Mouse (Mus musculus) embryonic facial prominence, embryonic 15.5 days (tissue): ENCODE measurements around the gene BC049715. TPM values are rescaled to one million over a fixed set of nuclear protein-coding genes. Genes with fewer than 3 reads are reported as not detected.
"Not testable (repeated sequence)": the region's sequence is repeated elsewhere in the genome, so short reads cannot be mapped to it uniquely, and the experiment has no call there.

Experiments used
- ATAC-seq: fragments of 200-750 bp; cut with Nextera tagmentation; 2 replicates; pipeline ENCODE4 v1.8.0; 2017; ENCODE audit warnings: low read depth, moderate TSS enrichment; ENCODE audit not compliant: insufficient number of reproducible peaks, low FRiP score, low TSS enrichment
- H3K27ac ChIP-seq: fragments of 300-500 bp; sonication (generic); replicated peaks from 2 replicates; pipeline ENCODE4 v1.5.1; 2015; ENCODE audit warnings: mild to moderate bottlenecking, inconsistent platforms
- H3K27me3 ChIP-seq: fragments of 300-500 bp; sonication (generic); 2 replicates; pipeline ENCODE4 v1.6.1; 2015; ENCODE audit warnings: inconsistent platforms
- H3K36me3 ChIP-seq: fragments of 300-500 bp; sonication (generic); 2 replicates; pipeline ENCODE4 v1.6.1; 2015; ENCODE audit warnings: mild to moderate bottlenecking, inconsistent platforms
- H3K4me1 ChIP-seq: fragments of 300-500 bp; sonication (generic); 2 replicates; pipeline ENCODE4 v1.6.1; 2015; ENCODE audit warnings: inconsistent platforms
- H3K4me2 ChIP-seq: fragments of 300-500 bp; sonication (generic); replicated peaks from 2 replicates; pipeline ENCODE4 v1.6.1; 2015; ENCODE audit warnings: mild to moderate bottlenecking, inconsistent platforms
- H3K4me3 ChIP-seq: fragments of 300-500 bp; sonication (generic); replicated peaks from 2 replicates; pipeline ENCODE4 v1.5.1; 2015; ENCODE audit warnings: mild to moderate bottlenecking, inconsistent platforms
- H3K9ac ChIP-seq: fragments of 300-500 bp; sonication (generic); 2 replicates; pipeline ENCODE4 v1.6.1; 2015; ENCODE audit warnings: inconsistent platforms
- H3K9me3 ChIP-seq: fragments of 300-500 bp; sonication (generic); replicated peaks from 2 replicates; pipeline ENCODE4 v1.6.1; 2016; ENCODE audit warnings: inconsistent platforms
- WGBS: fragments of 180-500 bp; shearing (Covaris S2); methylation state at CpG from one replicate; pipeline ENCODE4 v1.1.7; 2015; 5-methylcytosine and 5-hydroxymethylcytosine counted together
- microRNA-seq: library from miRNA; unstranded; fragments of <30 nt; microRNA quantifications from one replicate; pipeline ENCODE4, GENCODE M21; 2016; ENCODE audit warnings: borderline number of aligned reads
- polyA plus RNA-seq: library from polyadenylated mRNA; unstranded; fragments of >200 nt; fragmentation: Nextera tagmentation; extraction: Ambion mirVana; gene quantifications from 2 replicates; pipeline ENCODE4 v1.2.1, GENCODE M21; 2015

The BC049715 gene
- polyA plus RNA-seq, 1 experiment from 2014 or later, result 3.7 TPM

GRCm38 (mm10) chr6:136874599-136874998 lies 47.2 kb downstream of the BC049715 start:
- Histone ChIP-seq H3K4me1 (peaks cover 22% of the 10 kb centered on the region), H3K9ac (0 out of 2 replicates have a peak overlapping the region, but pooled peaks have one; percentile 9), H3K4me3 (peak overlapping the region; percentile 26), H3K9me3 (no peaks in the 10 kb centered on the region), H3K4me2 (peak overlapping the region; percentile 18), H3K36me3 (no peaks in the 10 kb centered on the region), H3K27me3 (no peaks in the 10 kb centered on the region), H3K27ac (peak overlapping the region; percentile 71)
- 9% methylated on average over 8 of the region's 8 CpGs for WGBS
- no peak for ATAC-seq

- no peaks in the 10 kb centered on the region for H3K36me3 ChIP-seq
- peak; percentile 87 for ATAC-seq
- no peaks in the 10 kb centered on the region for H3K9me3 ChIP-seq
- WGBS, result 18% methylated on average over 9 of the region's 9 CpGs
- H3K9ac ChIP-seq, result peak within 1 kb of the TSS; percentile 21; the same call in 1 of the 2 replicates
- peak within 1 kb of the TSS; percentile 78 for H3K27ac ChIP-seq
- H3K4me1 ChIP-seq, result peaks cover 22% of the 10 kb centered on the region
- peak within 1 kb of the TSS; percentile 45 for H3K4me2 ChIP-seq
- no peaks in the 10 kb centered on the region for H3K27me3 ChIP-seq
- peak within 1 kb of the TSS; percentile 41 for H3K4me3 ChIP-seq
These were observed 48.2 kb downstream of the BC049715 start, which contains the start of gene Mgp for GRCm38 (mm10) chr6:136875670-136876069. TSS of gene Mgp (minus strand) at chr6:136875823.

GRCm38 (mm10) chr6:136881678-136882077 lies 54.3 kb downstream of the BC049715 start:
- 33% methylated on average over 8 of the region's 8 CpGs for WGBS
- ATAC-seq, result no peak
- H3K27ac ChIP-seq, result no peak overlapping the region
- no peaks in the 10 kb centered on the region for H3K9me3 ChIP-seq
- H3K4me1 ChIP-seq, result peaks cover 11% of the 10 kb centered on the region; the same call in 1 of the 2 replicates
- no peaks in the 10 kb centered on the region for H3K36me3 ChIP-seq
- H3K9ac ChIP-seq, result no peak overlapping the region
- no peak overlapping the region for H3K4me2 ChIP-seq
- no peak overlapping the region for H3K4me3 ChIP-seq
- no peaks in the 10 kb centered on the region for H3K27me3 ChIP-seq

GRCm38 (mm10) chr6:136883431-136883915 lies 56.0 kb downstream of the BC049715 start:
- Histone ChIP-seq H3K4me3 (no peak overlapping the region), H3K27me3 (no peaks in the 10 kb centered on the region), H3K9me3 (no peaks in the 10 kb centered on the region), H3K9ac (no peak overlapping the region), H3K4me2 (no peak overlapping the region), H3K36me3 (no peaks in the 10 kb centered on the region), H3K4me1 (peaks cover 11% of the 10 kb centered on the region; the same call in 1 of the 2 replicates), H3K27ac (no peak overlapping the region)
- WGBS, result 71% methylated on average over 3 of the region's 3 CpGs
- no peak for ATAC-seq

GRCm38 (mm10) chr6:136883961-136884360 lies 56.5 kb downstream of the BC049715 start:
- H3K36me3 ChIP-seq, result no peaks in the 10 kb centered on the region

GRCm38 (mm10) chr6:136884766-136885165 lies 57.3 kb downstream of the BC049715 start:
- not testable (repeated sequence) for H3K36me3 ChIP-seq, H3K9me3 ChIP-seq, H3K4me2 ChIP-seq, H3K27ac ChIP-seq, H3K4me3 ChIP-seq, ATAC-seq, H3K9ac ChIP-seq, H3K27me3 ChIP-seq
- 50% methylated on average over 1 of the region's 1 CpGs for WGBS
- H3K4me1 ChIP-seq, result peaks cover 11% of the 10 kb centered on the region; the same call in 1 of the 2 replicates

More at GRCm38 (mm10) chr6:136883961-136884360, 56.5 kb downstream of the BC049715 start:
- no peak for ATAC-seq
- Histone ChIP-seq H3K9me3 (no peaks in the 10 kb centered on the region), H3K4me2 (no peak overlapping the region), H3K4me1 (peaks cover 11% of the 10 kb centered on the region; the same call in 1 of the 2 replicates), H3K27ac (no peak overlapping the region), H3K27me3 (no peaks in the 10 kb centered on the region), H3K9ac (no peak overlapping the region), H3K4me3 (no peak overlapping the region)
- whole genome bisulfite sequencing, result 96% methylated on average over 6 of the region's 6 CpGs

GRCm38 (mm10) chr6:136887854-136888253 lies 60.4 kb downstream of the BC049715 start:
- no peak for ATAC-seq
- Histone ChIP-seq H3K9ac (no peak overlapping the region), H3K4me2 (no peak overlapping the region), H3K4me3 (no peak overlapping the region), H3K27ac (no peak overlapping the region), H3K4me1 (no peaks in the 10 kb centered on the region), H3K27me3 (no peaks in the 10 kb centered on the region), H3K9me3 (no peaks in the 10 kb centered on the region), H3K36me3 (no peaks in the 10 kb centered on the region)
- 61% methylated on average over 9 of the region's 9 CpGs for WGBS

GRCm38 (mm10) chr6:136889067-136889466 lies 61.6 kb downstream of the BC049715 start:
- WGBS, result 87% methylated on average over 6 of the region's 6 CpGs
- no peak overlapping the region for H3K27ac ChIP-seq

GRCm38 (mm10) chr6:136889554-136889953 lies 62.1 kb downstream of the BC049715 start:
- Histone ChIP-seq H3K36me3 (no peaks in the 10 kb centered on the region), H3K9ac (no peak overlapping the region), H3K4me2 (no peak overlapping the region), H3K9me3 (no peaks in the 10 kb centered on the region), H3K4me1 (peaks cover 3% of the 10 kb centered on the region; the same call in 1 of the 2 replicates), H3K27me3 (no peaks in the 10 kb centered on the region), H3K4me3 (no peak overlapping the region), H3K27ac (no peak overlapping the region)
- 91% methylated on average over 6 of the region's 6 CpGs for WGBS
- ATAC-seq, result no peak

More at GRCm38 (mm10) chr6:136889067-136889466, 61.6 kb downstream of the BC049715 start:
- Histone ChIP-seq H3K4me1 (no peaks in the 10 kb centered on the region), H3K9me3 (no peaks in the 10 kb centered on the region), H3K9ac (no peak overlapping the region), H3K4me3 (no peak overlapping the region), H3K36me3 (no peaks in the 10 kb centered on the region), H3K4me2 (no peak overlapping the region), H3K27me3 (no peaks in the 10 kb centered on the region)
- no peak for ATAC-seq

Small RNA genes within 50 kb of the gene (microRNA-seq; reads per million reads assigned to microRNA genes)
- gene Gm44364, result not detected

Other genes starting within 250 kb of the BC049715 start
- 30.3 and 31.6 TPM in 2 replicates for gene Plbd1, start 165.7 kb upstream of the BC049715 start, polyA plus RNA-seq
- 0.08 and 0.11 TPM in 2 replicates for gene Gucy2c, start 45.9 kb upstream of the BC049715 start, polyA plus RNA-seq
- gene Hist4h4, start 23.2 kb upstream of the BC049715 start, polyA plus RNA-seq, result 0.53 and 0.69 TPM in 2 replicates
- gene H2afj, start 19.4 kb upstream of the BC049715 start, polyA plus RNA-seq, result 151 and 155 TPM in 2 replicates
- 92.0 and 104 TPM in 2 replicates for gene Wbp11, start 607 bp downstream of the BC049715 start, polyA plus RNA-seq
- 2.1 and 2.5 TPM in 2 replicates for gene Smco3, start 7.8 kb downstream of the BC049715 start, polyA plus RNA-seq
- 3.0 and 3.3 TPM in 2 replicates for gene Art4, start 30.1 kb downstream of the BC049715 start, polyA plus RNA-seq
- gene Mgp, start 48.2 kb downstream of the BC049715 start, polyA plus RNA-seq, result 211 and 283 TPM in 2 replicates
- 0.60 and 0.80 TPM in 2 replicates for gene Erp27, start 94.6 kb downstream of the BC049715 start, polyA plus RNA-seq
- not detected in 2 replicates for gene Pde6h, start 96.2 kb downstream of the BC049715 start, polyA plus RNA-seq
- gene Arhgdib, start 114.3 kb downstream of the BC049715 start, polyA plus RNA-seq, result 140 and 145 TPM in 2 replicates